Mouse (Mus musculus) embryonic stem cell, embryonic (primary cell): ENCODE data around the gene Ints3.

Source experiments
- CTCF ChIA-PET, 4 experiments: fragments of 300-600 bp in 2 of 4; fragments of 350-600 bp in 2 of 4; sonication (Branson Sonifier 250); formaldehyde crosslinking; loops; one replicate each; lab custom pipeline; 2022; ENCODE audit warnings: inconsistent platforms in 2 of 4; lab: Charles Lee
- POLR2A ChIA-PET, 4 experiments: fragments of 300-600 bp in 2 of 4; fragments of 350-600 bp in 2 of 4; sonication (Branson Sonifier 250); formaldehyde crosslinking; loops; one replicate each; lab custom pipeline; 2022; ENCODE audit warnings: antibody characterized with exemption in 4 of 4, inconsistent platforms in 1 of 4; lab: Charles Lee

The Ints3 gene

DNA sequence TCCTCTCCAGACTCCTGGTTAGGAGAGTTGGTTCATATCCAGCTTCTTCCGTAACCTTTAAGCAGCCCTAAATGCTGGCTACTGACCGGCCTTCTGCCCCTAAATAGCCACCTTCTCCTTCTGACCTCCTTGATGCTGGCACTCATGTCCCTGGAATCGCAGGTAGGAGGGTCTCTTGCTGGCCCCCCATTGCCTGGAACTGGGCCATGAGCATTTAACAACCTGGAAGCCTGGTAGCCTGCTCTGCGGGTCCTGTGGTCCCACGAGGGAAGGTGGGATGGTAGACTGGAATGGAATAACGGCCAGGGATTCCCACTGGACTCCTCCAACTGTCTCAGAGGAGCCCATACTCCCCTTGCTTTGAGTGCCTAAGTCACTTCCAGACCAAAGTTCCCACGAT is 61.6 kb downstream of the Ints3 start:
- CTCF ChIA-PET: interaction anchor here in 2 of 4 experiments (0.7 to 1.5 kb wide), 6 partner anchors 9 to 338 kb away, joined by 3 read pairs; no protein-coding TSS in a partner anchor

GRCm38 (mm10) chr3:90369041-90369440 is 64.4 kb downstream of the Ints3 start:
- ChIA-PET CTCF (interaction anchor here in 1 of 4 experiments (0.9 to 1.0 kb wide), 2 partner anchors 21 to 44 kb away, joined by 3 to 4 read pairs; partner anchors contain the start of gene Slc27a3), POLR2A (interaction anchor here in 2 of 4 experiments (0.8 to 1.1 kb wide), 3 partner anchors 8 to 140 kb away, joined by 3 read pairs; partner anchors contain the start of gene Chtop (in 1 of the 2))

More for the DNA sequence above, 61.6 kb downstream of the Ints3 start:
- POLR2A ChIA-PET: interaction anchor here in 2 of 4 experiments (1.1 to 1.7 kb wide), 4 partner anchors 10 to 18 kb away, joined by 3 to 7 read pairs (median 4); partner anchors contain the start of gene Slc27a3 (in 1 of the 2)

DNA sequence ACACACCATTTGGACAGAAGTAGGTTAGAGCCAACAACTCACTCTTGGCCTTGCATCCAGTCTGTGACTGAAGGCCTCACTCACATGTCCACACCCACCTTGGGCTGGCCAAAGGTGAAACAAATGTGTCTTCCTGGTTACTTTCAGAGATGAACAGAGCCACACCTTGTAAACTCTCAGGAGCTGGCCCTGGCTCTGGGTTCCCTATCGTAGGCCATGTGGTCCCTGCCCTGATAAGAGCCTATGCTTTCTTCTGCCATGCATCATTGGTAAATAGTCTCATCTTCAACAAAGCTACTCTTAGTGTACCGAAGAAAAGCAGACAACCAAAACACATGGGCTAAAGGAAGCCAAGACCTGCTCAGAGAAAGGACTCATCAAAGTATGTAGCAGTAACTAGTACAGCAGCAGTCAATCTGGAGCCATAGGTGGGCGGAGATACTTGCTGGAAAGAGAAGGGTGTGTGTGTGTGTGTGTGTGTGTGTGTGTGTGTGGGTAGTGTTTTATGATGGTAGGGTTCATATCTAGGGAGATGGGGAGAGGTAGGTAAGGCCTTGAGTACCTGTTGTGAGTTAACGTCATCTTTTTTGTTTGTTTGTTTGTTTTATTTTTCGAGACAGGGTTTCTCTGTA is 66.3 kb downstream of the Ints3 start:
- ChIA-PET CTCF (no interaction called here), POLR2A (interaction anchor here in 2 of 4 experiments (0.6 to 1.6 kb wide), 6 partner anchors 13 to 247 kb away, joined by 3 to 4 read pairs (median 3); no protein-coding TSS in a partner anchor)

DNA sequence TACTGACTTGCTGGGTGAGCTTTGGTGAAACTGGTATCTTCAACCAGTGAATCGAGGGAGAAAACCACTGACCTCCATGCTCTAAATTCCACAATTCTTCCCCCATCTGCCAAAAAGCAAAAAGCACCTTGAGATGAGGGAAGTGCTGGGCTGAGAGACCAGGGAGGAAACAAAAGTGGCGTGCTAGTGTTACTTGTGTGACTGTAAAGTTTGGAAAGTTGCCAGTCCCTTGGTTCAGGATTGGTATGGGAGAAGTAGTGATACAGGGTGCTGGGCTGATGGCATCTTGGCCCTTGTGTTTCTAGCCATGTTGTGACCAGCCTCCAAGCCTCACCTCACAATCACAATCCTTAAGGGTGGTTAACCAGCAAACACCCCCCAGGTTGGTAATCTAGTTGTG is 71.1 kb downstream of the Ints3 start:
- ChIA-PET POLR2A (interaction anchor here in 2 of 4 experiments (0.5 to 2.0 kb wide), 10 partner anchors 8 to 149 kb away, joined by 3 to 7 read pairs (median 4); partner anchors contain the start of genes Npr1 (in 1 of the 2) and Rab13 (in 1 of the 2)), CTCF (interaction anchor here in 2 of 4 experiments (0.7 to 1.4 kb wide), 2 partner anchors 11 to 135 kb away, joined by 6 to 13 read pairs; no protein-coding TSS in a partner anchor)

GRCm38 (mm10) chr3:90361476-90361875 is 71.9 kb downstream of the Ints3 start:
- ChIA-PET CTCF (interaction anchor here (0.6 to 2.2 kb wide), 5 partner anchors 12 to 156 kb away, joined by 3 to 6 read pairs (median 4); no protein-coding TSS in a partner anchor), POLR2A (interaction anchor here in 3 of 4 experiments (0.6 to 2.9 kb wide), 17 partner anchors 7 to 1223 kb away, joined by 3 to 20 read pairs (median 3); partner anchors contain the start of gene Ilf2 (in 1 of the 3))

- ChIA-PET CTCF (interaction anchor here in 1 of 4 experiments (1.2 kb wide), 1 partner anchor 12 kb away, joined by 3 read pairs; no protein-coding TSS in a partner anchor), POLR2A (interaction anchor here in 2 of 4 experiments (0.7 to 2.9 kb wide), 5 partner anchors 14 to 149 kb away, joined by 3 to 20 read pairs (median 4); no protein-coding TSS in a partner anchor)
These were observed 74.2 kb downstream of the Ints3 start for GRCm38 (mm10) chr3:90359230-90359629.

- CTCF ChIA-PET: interaction anchor here in 1 of 4 experiments (0.6 kb wide), 1 partner anchor 15 kb away, joined by 3 read pairs; no protein-coding TSS in a partner anchor
- POLR2A ChIA-PET: interaction anchor here in 1 of 4 experiments (0.5 kb wide), 1 partner anchor 146 kb away, joined by 3 read pairs; no protein-coding TSS in a partner anchor
These were observed 75.5 kb downstream of the Ints3 start for GRCm38 (mm10) chr3:90357959-90358358.

DNA sequence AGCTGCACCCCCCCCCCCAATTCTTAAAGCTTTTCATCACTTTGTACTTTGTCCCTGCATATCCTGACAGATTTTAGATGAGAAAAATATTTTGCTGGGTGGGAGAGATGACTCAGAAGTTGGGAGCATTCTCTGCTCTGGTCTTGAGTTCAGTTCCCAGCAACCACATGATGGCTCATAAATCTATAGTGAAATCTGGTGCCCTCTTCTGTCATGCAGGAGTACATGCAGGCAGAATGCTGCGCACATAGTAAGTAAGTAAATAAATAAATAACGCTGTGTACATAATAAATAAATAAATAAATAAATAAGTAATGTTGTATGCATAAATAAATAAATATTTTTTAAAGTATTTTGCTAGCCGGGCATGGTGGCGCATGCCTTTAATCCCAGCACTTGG is 85.6 kb downstream of the Ints3 start:
- POLR2A ChIA-PET: interaction anchor here in 2 of 4 experiments (0.6 to 1.2 kb wide), 5 partner anchors 8 to 146 kb away, joined by 3 to 8 read pairs (median 3); partner anchors contain the start of gene Gatad2b (in 1 of the 2)
- CTCF ChIA-PET: interaction anchor here in 1 of 4 experiments (1.3 kb wide), 1 partner anchor 82 kb away, joined by 4 read pairs; no protein-coding TSS in a partner anchor

DNA sequence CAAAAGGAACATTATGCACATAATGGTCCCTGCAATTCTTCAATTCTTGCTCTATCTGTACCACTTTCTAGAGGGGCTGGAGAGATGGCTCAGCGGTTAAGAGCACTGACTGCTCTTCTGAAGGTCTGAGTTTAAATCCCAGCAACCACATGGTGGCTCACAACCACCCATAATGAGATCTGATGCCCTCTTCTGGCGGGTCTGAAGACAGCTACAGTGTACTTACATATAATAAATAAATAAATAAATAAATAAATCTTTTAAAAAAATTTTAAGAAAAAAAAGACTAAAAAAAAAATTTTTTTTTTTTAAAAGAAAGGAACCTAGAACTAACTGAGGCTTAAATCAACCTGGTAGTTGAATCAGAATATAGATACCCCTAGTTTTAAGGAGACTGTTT is 90.6 kb downstream of the Ints3 start:
- CTCF ChIA-PET: interaction anchor here in 3 of 4 experiments (0.6 to 1.7 kb wide), 5 partner anchors 10 to 166 kb away, joined by 3 to 7 read pairs (median 3); no protein-coding TSS in a partner anchor
- POLR2A ChIA-PET: interaction anchor here in 1 of 4 experiments (1.8 to 2.2 kb wide), 2 partner anchors 15 to 76 kb away, joined by 4 to 5 read pairs; no protein-coding TSS in a partner anchor
